Mouse (Mus musculus) bone marrow, adult 2 months (tissue): ENCODE measurements around the gene Snrpd3. TPM values are rescaled to one million over a fixed set of nuclear protein-coding genes. Genes with fewer than 3 reads are reported as not detected.
A peak's percentile ranks its signal among the peaks of the same experiment; 100 is the strongest.

Experiments
- H3K27ac ChIP-seq: fragments of 200-500 bp; 2 replicates; pipeline ENCODE4 v1.5.1; 2012; ENCODE audit warnings: low read depth, mild to moderate bottlenecking, control low read depth, inconsistent platforms, low read length; ENCODE audit not compliant: control insufficient read depth, poor library complexity, insufficient read depth
- H3K4me1 ChIP-seq: fragments of 200-500 bp; 2 replicates; pipeline ENCODE4 v1.6.1; 2011; ENCODE audit warnings: low read length; ENCODE audit not compliant: control insufficient read depth, insufficient read depth
- H3K4me3 ChIP-seq: fragments of 200-500 bp; replicated peaks from 2 replicates; pipeline ENCODE3; 2011; ENCODE audit warnings: mild to moderate bottlenecking, low read depth, low read length, control low read depth; ENCODE audit not compliant: control insufficient read depth
- CTCF ChIP-seq: fragments of 200-500 bp; IDR thresholded peaks from 2 replicates; pipeline ENCODE4 v1.5.1; 2011; ENCODE audit warnings: low read length, control low read depth; ENCODE audit not compliant: control insufficient read depth, insufficient read depth
- POLR2A ChIP-seq: fragments of 200-500 bp; IDR thresholded peaks from 2 replicates; pipeline ENCODE4 v1.6.1; 2011; ENCODE audit warnings: low read depth, mild to moderate bottlenecking, control low read depth, low read length, borderline replicate concordance; ENCODE audit not compliant: control insufficient read depth
- WGBS: fragments of 180-500 bp; shearing (Covaris S2); methylation state at CpG from one replicate; pipeline ENCODE4 v1.1.7; 2018; 5-methylcytosine and 5-hydroxymethylcytosine counted together
- polyA plus RNA-seq: library from polyadenylated mRNA; stranded (reverse); fragments of >200 nt; gene quantifications from 2 replicates; pipeline ENCODE4 v1.2.4, GENCODE M21; 2011; ENCODE audit warnings: low replicate concordance; ENCODE audit not compliant: missing spikeins, insufficient read depth, insufficient read length

Snrpd3 gene
- polyA plus RNA-seq, 1 experiment, result 156 TPM

DNA sequence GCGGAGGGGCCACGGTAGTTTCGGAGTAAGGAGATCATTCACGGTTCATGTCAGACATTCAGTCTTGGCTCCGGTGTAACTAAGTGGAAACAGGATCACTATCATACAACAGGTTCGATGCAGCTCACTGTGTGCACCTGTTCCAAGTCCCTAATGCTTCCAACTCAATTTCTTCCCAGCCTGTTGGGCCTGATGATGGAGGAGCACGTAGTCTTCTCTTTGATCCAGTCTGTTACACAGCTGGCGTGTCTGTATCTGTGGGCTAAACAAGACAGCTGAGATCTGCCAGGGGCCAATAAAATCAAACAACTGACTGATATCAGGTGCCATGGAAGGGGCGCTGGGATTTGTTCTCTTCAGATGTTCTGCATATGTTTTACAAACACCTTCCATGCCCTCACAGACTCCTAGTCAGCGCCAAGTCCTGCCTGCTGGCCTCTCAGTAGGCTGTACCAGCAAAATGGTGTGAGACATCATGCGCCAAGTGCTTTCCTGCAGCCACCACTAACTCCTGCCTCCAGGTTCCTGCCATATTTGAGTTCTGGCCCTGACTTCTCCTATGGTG, 34.4 kb upstream of the Snrpd3 start:
- 87% methylated on average over 11 of the region's 11 CpGs for WGBS
- Histone ChIP-seq H3K4me1 (peaks cover 5% of the 10 kb centered on the region), H3K4me3 (no peak overlapping the region), H3K27ac (no peak overlapping the region)
- no peak for TF ChIP-seq CTCF
- no peak for TF ChIP-seq POLR2A

DNA sequence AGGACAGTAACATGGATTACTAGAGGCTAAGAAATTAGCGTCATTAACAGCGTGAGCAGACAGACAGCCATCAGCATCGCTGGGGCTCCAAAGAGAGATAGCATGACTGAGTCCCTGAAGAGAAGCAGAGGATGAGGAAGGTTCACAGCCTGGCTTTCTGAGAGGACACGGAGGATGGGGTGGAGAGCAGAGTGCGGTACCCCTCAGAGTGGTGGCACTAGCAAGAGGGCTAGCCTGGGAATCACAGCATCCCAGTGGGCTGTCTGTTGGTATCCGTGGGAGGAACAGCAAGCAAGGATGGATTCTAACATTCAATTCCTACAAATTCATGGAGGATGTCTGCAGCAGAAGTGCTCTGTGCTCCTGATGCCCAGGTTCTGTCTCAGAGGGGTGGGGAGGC, 33.3 kb upstream of the Snrpd3 start:
- H3K4me1 ChIP-seq, result peaks cover 5% of the 10 kb centered on the region
- TF ChIP-seq POLR2A (no peak), CTCF (no peak)
- 87% methylated on average over 6 of the region's 6 CpGs for WGBS

DNA sequence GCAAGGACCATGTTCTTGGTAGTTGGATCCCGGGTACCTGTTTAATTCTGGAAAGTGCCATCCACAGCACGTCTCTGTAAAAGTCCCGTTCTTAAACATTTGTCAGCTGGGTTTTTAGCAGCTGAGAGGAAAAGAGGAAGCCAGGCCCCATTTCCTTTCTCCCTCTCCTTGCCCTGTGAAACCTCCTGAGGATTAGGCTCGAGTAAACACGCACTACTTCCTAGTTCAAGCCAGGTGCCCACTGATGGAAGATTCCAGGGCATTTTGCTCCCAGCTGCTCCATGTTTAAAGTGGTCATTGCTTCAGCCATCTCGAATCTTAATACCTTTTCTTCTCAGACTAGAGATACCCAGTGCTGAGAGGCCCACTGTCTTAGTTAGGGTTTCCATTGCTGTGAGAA, 32.6 kb upstream of the Snrpd3 start:
- TF ChIP-seq POLR2A (no peak), CTCF (no peak)
- WGBS, result 10% methylated on average over 6 of the region's 6 CpGs
- Histone ChIP-seq H3K4me1 (peaks cover 5% of the 10 kb centered on the region), H3K4me3 (no peak overlapping the region), H3K27ac (no peak overlapping the region)

More for the DNA sequence above, 33.3 kb upstream of the Snrpd3 start:
- no peak overlapping the region for H3K4me3 ChIP-seq
- no peak overlapping the region for H3K27ac ChIP-seq

DNA sequence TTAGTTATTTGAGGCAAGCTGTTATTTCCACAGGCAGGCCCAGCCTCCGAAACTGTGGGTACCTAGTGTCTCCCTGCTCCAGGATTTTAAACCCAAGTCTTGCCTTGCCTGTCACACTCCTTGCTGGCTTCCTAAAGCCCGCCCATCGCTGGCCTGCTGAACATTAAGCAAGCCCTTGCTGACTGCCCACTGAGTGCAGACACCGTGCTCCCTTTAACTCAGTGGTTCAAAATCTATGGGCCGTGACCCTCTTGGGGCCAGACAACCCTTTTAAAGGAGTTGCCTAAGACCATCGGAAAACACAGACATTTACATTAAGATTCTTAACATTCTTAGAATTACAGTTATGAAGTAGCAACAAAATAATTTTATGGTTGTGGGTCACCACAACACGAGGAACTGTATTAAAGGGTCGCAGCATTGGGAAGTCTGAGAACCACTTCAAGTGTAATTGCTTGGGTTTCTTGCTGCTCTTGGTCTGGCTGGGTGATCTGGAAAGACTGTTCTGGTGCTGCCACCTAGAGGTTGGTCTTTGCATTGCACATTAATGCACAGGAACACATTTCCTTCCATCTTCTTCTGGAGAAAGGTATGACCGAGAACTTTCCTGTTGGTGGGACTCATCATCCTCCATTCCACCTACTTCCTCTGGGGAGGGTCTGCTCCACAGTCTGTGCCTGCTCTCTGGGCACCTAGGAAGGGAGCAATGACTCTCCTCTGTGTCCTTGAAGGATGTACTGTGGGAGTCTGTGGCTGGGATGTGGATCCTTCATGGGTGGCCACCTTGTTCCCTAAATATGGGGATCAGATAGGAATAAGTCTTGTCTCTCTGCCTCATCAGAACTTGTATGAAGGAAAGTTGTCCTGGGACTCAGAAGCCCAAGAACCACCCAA, 31.0 kb upstream of the Snrpd3 start:
- H3K4me3 ChIP-seq, result no peak overlapping the region
- H3K4me1 ChIP-seq, result peaks cover 5% of the 10 kb centered on the region
- 44% methylated on average over 9 of the region's 9 CpGs for WGBS
- H3K27ac ChIP-seq, result no peak overlapping the region
- TF ChIP-seq CTCF (peak; percentile 83), POLR2A (no peak)

DNA sequence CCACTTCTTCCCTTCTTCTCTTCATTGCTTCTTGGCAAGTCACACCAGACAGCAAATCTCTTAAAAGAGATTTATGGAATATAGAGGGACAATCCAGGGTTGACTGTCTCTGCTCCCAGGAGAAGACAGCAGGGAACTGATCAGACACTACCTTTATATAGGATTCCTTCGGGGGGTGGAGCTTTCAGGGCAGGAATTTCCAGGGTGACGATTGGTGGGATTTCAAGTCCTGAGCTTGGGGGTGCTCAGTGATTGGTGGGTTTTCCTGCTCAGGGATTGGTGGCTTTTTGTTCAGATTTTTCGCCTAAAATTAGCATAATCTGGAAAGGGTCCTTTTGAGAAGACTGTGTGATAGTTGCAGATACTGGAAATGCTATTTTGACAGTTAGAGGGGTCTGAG, 30.2 kb upstream of the Snrpd3 start:
- TF ChIP-seq POLR2A (no peak), CTCF (no peak)
- no peak overlapping the region for H3K27ac ChIP-seq
- 74% methylated on average over 3 of the region's 3 CpGs for WGBS
- peaks cover 5% of the 10 kb centered on the region for H3K4me1 ChIP-seq
- H3K4me3 ChIP-seq, result no peak overlapping the region

DNA sequence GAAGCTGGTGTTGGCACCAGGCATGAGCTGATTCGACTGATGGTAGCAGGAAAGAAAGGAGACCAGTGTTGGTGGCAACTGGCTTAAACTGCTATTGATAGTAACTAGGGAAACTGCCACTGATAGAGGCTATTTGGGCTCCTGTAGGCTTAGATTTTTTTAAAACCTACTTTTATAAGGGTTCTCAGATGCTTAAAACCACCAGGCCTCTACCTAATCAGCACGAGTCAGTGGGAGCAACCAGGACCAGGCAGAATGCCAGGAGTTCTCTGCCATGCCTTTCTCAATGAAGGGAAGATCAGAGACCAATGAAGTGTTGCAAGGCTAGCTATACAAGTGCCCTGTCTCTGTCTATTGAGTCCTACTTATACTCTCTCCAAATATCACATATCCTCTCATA, 27.8 kb upstream of the Snrpd3 start:
- WGBS, result 33% methylated on average over 2 of the region's 2 CpGs
- no peak overlapping the region for H3K4me3 ChIP-seq
- peaks cover 3% of the 10 kb centered on the region for H3K4me1 ChIP-seq
- no peak for TF ChIP-seq CTCF
- TF ChIP-seq POLR2A, result no peak
- H3K27ac ChIP-seq, result no peak overlapping the region

DNA sequence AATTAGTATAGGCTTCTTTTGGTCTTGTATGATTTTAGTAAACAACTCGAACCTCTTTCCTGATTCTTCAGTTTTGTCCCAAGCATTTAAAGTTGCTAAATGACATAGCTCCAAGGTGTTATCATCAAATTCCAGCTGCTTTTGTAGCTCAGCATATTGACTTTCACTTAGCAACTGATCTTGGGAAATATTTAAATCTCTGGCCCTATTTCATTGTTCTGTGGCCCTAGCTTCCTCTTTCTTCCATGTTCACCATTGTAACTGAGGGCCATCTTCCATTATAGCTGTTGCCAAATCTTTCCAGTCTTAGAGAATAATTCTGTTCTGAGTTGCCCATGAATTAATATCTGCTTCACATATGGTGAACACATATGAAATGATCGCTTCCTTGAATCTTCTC, 26.6 kb upstream of the Snrpd3 start:
- TF ChIP-seq POLR2A (no peak), CTCF (no peak)
- 61% methylated on average over 2 of the region's 2 CpGs for WGBS
- Histone ChIP-seq H3K4me1 (no peaks in the 10 kb centered on the region; the same call in 1 of the 2 replicates), H3K4me3 (no peak overlapping the region), H3K27ac (no peak overlapping the region)

DNA sequence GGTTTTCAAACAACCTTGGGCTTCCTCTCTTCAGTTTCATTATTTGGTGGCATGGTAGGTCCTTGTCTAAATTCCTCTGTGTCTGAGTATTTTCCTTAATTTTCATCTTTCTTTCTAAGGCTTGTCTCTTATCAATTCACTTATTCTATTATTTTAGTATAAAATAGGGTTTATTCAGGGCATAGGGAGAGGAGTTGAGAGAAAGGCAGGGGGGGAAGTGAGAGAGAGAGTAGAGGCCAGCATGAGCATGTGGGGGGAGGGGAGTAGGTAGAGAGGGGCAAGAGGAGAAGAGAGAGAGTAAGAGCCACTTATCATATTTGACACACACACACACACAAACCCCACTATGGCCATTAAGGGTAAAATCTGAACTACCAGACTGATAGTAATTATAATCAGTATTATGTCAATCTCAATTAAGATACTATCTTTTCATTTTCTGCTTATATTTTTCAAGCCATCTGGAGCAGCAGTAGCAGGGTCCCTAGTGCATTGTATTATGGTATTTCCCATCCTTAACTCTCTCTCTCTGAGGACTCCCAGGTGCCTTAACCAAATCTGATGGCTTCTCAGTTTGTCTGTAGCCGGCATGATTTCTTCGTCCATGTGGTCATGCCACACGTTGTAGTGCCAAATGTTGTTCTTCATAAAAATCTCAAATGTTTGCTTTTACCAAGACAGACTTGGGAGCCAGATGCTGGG, 26.0 kb upstream of the Snrpd3 start:
- no peak overlapping the region for H3K4me3 ChIP-seq
- 24% methylated on average over 3 of the region's 3 CpGs for WGBS
- TF ChIP-seq POLR2A (no peak), CTCF (no peak)

DNA sequence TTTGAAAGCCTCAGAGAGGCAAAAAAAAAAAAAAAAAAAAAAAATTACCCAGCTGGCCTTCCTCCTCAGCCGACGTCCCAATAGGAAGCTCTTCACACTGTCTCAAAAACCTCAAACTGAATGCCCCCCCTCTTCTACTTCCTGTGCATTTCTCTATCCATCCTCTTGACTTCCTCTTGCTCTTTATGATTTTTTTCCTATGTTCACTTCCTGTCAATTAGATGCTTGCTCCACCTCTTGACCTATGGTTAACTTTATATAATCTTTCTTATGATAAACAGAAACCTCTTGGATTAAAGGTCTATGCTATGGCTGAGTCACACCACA, 25.5 kb upstream of the Snrpd3 start:
- 0% methylated on average over 2 of the region's 2 CpGs for WGBS
- Histone ChIP-seq H3K4me3 (no peak overlapping the region), H3K4me1 (no peaks in the 10 kb centered on the region; the same call in 1 of the 2 replicates), H3K27ac (no peak overlapping the region)
- TF ChIP-seq CTCF (no peak), POLR2A (no peak)

More for the DNA sequence above, 26.0 kb upstream of the Snrpd3 start:
- no peak overlapping the region for H3K27ac ChIP-seq
- H3K4me1 ChIP-seq, result no peaks in the 10 kb centered on the region; the same call in 1 of the 2 replicates
